Mouse (Mus musculus) G1E (cell line): ENCODE data around the gene Sncb. TPM values are rescaled to one million over a fixed set of nuclear protein-coding genes. Genes with fewer than 3 reads are reported as not detected.
"Not testable (repeated sequence)": the region's sequence is repeated elsewhere in the genome, so short reads cannot be mapped to it uniquely, and the experiment has no call there.

Source experiments
- ATAC-seq: 2 replicates; pipeline ENCODE4 v1.8.0; 2016; ENCODE audit warnings: mild to moderate bottlenecking; ENCODE audit not compliant: insufficient number of reproducible peaks, poor library complexity, low FRiP score, severe bottlenecking; ENCODE audit errors: extremely low read depth
- DNase-seq: peaks from one replicate; pipeline ENCODE4 v3.0.0; 2012; ENCODE audit warnings: low spot score
- H3K27me3 ChIP-seq: 2 replicates; pipeline ENCODE4 v1.6.1; 2012; ENCODE audit warnings: mild to moderate bottlenecking, low read length, inconsistent platforms; ENCODE audit not compliant: insufficient read depth
- H3K36me3 ChIP-seq: replicated peaks from 2 replicates; pipeline ENCODE3; 2012; ENCODE audit warnings: mild to moderate bottlenecking, inconsistent platforms
- H3K4me1 ChIP-seq: 2 replicates; pipeline ENCODE4 v1.6.1; 2012; ENCODE audit warnings: low read depth, low read length, inconsistent platforms, mixed read lengths; ENCODE audit not compliant: insufficient read depth
- H3K4me3 ChIP-seq: 2 replicates; pipeline ENCODE4 v1.5.1; 2012; ENCODE audit warnings: low read depth, mild to moderate bottlenecking, inconsistent platforms, low read length, moderate library complexity, mixed read lengths
- H3K9me3 ChIP-seq: replicated peaks from 2 replicates; pipeline ENCODE4 v1.6.1; 2012; ENCODE audit warnings: inconsistent platforms
- CTCF ChIP-seq: IDR thresholded peaks from 2 replicates; pipeline ENCODE4 v1.5.1; 2012; ENCODE audit warnings: low read depth, low read length, inconsistent platforms, mixed read lengths
- GATA1 ChIP-seq: IDR thresholded peaks from 2 replicates; pipeline ENCODE4 v1.6.1; 2012; ENCODE audit warnings: borderline replicate concordance, low read length, inconsistent platforms, mixed read lengths
- GATA2 ChIP-seq: IDR thresholded peaks from 2 replicates; pipeline ENCODE4 v1.6.1; 2012; ENCODE audit warnings: low read depth, low read length, inconsistent platforms, borderline replicate concordance
- POLR2AphosphoS5 ChIP-seq: IDR thresholded peaks from 2 replicates; pipeline ENCODE4 v1.6.1; 2012; ENCODE audit warnings: low read depth, low read length, inconsistent platforms; ENCODE audit not compliant: insufficient replicate concordance
- TAL1 ChIP-seq: conservative IDR thresholded peaks from 2 replicates; pipeline ENCODE4 v1.6.1; 2012; ENCODE audit warnings: low read depth, low read length, inconsistent platforms, mixed read lengths
- polyA plus RNA-seq: library from polyadenylated mRNA; stranded (reverse); fragments of >175 nt; gene quantifications from 2 replicates; pipeline ENCODE4 v1.2.3, GENCODE M21; 2012
- total RNA-seq, 2 experiments: library from RNA; stranded (forward) in 1 of 2; stranded (reverse) in 1 of 2; fragments of 200-1000 nt in 1 of 2; fragments of >200 nt in 1 of 2; fragmentation: Nextera tagmentation in 1 of 2; gene quantifications; 2 replicates each; pipeline ENCODE4 v1.2.3; 2014 to 2017

The Sncb gene
- total and polyA plus RNA-seq, 3 experiments = not detected

GRCm38 (mm10) chr13:54794002-54794577, 27.7 kb upstream of the Sncb start:
- H3K36me3 ChIP-seq = no peaks in the 10 kb centered on the region
- peaks cover 10% of the 10 kb centered on the region for H3K4me1 ChIP-seq
- H3K4me3 ChIP-seq = no peak overlapping the region
- ATAC-seq (no peak), DNase-seq (no peak)
- H3K9me3 ChIP-seq = no peaks in the 10 kb centered on the region
- peaks cover 21% of the 10 kb centered on the region for H3K27me3 ChIP-seq
- TF ChIP-seq POLR2AphosphoS5 = no peak
- TF ChIP-seq CTCF = no peak
- TF ChIP-seq GATA2 = no peak
- no peak for TF ChIP-seq TAL1
- TF ChIP-seq GATA1 = no peak

- TF ChIP-seq CTCF (no peak), GATA2 (no peak), POLR2AphosphoS5 (no peak), TAL1 (no peak), GATA1 (no peak)
- H3K9me3 ChIP-seq = no peaks in the 10 kb centered on the region
- H3K36me3 ChIP-seq = no peaks in the 10 kb centered on the region
- DNase-seq (no peak), ATAC-seq (no peak)
- no peak overlapping the region for H3K4me3 ChIP-seq
- H3K4me1 ChIP-seq = peaks cover 17% of the 10 kb centered on the region
- H3K27me3 ChIP-seq = peaks cover 21% of the 10 kb centered on the region
Measured at GRCm38 (mm10) chr13:54792259-54793230, 26.1 kb upstream of the Sncb start.

GRCm38 (mm10) chr13:54789561-54790397, 23.4 kb upstream of the Sncb start:
- no peaks in the 10 kb centered on the region for H3K36me3 ChIP-seq
- ATAC-seq = no peak
- TF ChIP-seq CTCF (no peak), POLR2AphosphoS5 (no peak), TAL1 (no peak), GATA1 (no peak), GATA2 (no peak)
- peak overlapping the region; percentile 68; the same call in 1 of the 2 replicates for H3K4me3 ChIP-seq
- peaks cover 16% of the 10 kb centered on the region for H3K27me3 ChIP-seq
- peaks cover 17% of the 10 kb centered on the region for H3K4me1 ChIP-seq
- H3K9me3 ChIP-seq = no peaks in the 10 kb centered on the region
- DNase-seq = no peak

- Histone ChIP-seq H3K9me3 (no peaks in the 10 kb centered on the region), H3K36me3 (no peaks in the 10 kb centered on the region), H3K4me3 (peak within 1 kb of the TSS; percentile 68; the same call in 1 of the 2 replicates), H3K4me1 (peaks cover 17% of the 10 kb centered on the region), H3K27me3 (peaks cover 17% of the 10 kb centered on the region)
- DNase-seq (peak; percentile 71), ATAC-seq (peak; percentile 90)
- TF ChIP-seq GATA2 (no peak), POLR2AphosphoS5 (no peak), CTCF (no peak), GATA1 (no peak), TAL1 (no peak)
Measured at GRCm38 (mm10) chr13:54788740-54789560, 22.6 kb upstream of the Sncb start, which contains the start of gene Tspan17. Gene Tspan17, plus strand, starts transcription at chr13:54789377.

GRCm38 (mm10) chr13:54787591-54787990, 21.2 kb upstream of the Sncb start:
- not testable (repeated sequence) for H3K36me3 ChIP-seq, H3K4me3 ChIP-seq, DNase-seq, H3K9me3 ChIP-seq, ATAC-seq
- H3K4me1 ChIP-seq = peaks cover 17% of the 10 kb centered on the region
- H3K27me3 ChIP-seq = peaks cover 19% of the 10 kb centered on the region
